Mouse (Mus musculus): ENCODE data around the gene Gm16381.
"Not testable (repeated sequence)": the region's sequence is repeated elsewhere in the genome, so short reads cannot be mapped to it uniquely, and the experiment has no call there.

DNA sequence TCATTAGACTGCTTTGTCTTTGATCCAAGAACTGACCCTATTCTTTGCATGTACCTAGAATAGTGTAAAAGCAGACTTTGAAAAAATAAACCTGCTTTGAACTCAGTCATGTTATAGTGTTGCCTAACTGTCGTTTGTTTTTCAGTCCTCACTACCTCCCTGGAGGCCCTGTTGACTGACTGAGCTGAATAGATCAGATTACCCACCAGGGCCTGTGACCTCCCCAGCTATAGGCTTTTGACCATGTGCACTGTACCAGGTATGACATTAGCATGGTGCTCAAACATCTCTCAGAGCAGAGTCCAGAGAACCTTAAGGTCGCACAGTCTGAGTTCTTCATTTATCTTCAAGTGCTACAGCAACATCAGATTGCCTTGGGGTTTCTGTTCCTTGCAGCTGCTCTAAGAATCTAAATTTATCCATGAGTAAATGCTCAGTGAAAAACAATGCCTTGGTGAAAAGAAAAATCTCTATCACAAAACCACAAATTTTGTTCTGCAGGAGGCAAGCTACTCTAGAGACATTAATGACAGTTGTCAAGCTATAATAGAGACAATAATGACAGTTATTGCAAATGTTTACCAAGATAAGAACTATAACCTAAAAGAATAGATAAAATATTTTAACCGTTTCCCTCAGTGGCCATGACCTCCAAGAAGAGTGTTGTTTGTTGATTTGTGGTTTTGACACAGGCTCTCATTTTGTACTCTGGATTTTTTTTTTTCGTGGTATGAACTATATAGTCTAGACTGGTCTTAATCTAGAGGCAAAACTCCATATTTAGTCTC lies 8.7 kb upstream of the Gm16381 start:
- not testable (repeated sequence) for TF ChIP-seq ELF1 (IDR thresholded peaks at IDR 0.05; ENCODE audit: low read depth, low read length); EP300 (IDR thresholded peaks at IDR 0.05; ENCODE audit: low read depth in 1 of 2, low read length in 2 of 2); HCFC1 (IDR thresholded peaks at IDR 0.05; ENCODE audit: low read depth, low read length); MYC (IDR thresholded peaks at IDR 0.05; ENCODE audit: low read depth, low read length); SMC3 (IDR thresholded peaks at IDR 0.05; ENCODE audit: low read depth, low read length); POLR2A (IDR thresholded peaks at IDR 0.05; ENCODE audit: control insufficient read depth in 1 of 2, insufficient read depth in 1 of 2, low read depth in 1 of 2, low read length in 2 of 2, poor library complexity in 1 of 2); SIN3A (IDR thresholded peaks at IDR 0.05; ENCODE audit: low read length); MEF2A (IDR thresholded peaks at IDR 0.05; ENCODE audit: extremely low read depth, insufficient replicate concordance, low read depth, low read length, poor library complexity, severe bottlenecking); CHD1 (IDR thresholded peaks at IDR 0.05; ENCODE audit: low read depth, low read length); TAL1 (IDR thresholded peaks at IDR 0.05; ENCODE audit: low read length); CTCF (IDR thresholded peaks at IDR 0.05 in 2 of 3, conservative IDR thresholded peaks at IDR 0.05 in 1 of 3; ENCODE audit: control insufficient read depth in 1 of 3, insufficient read depth in 1 of 3, low read depth in 2 of 3, low read length in 3 of 3, poor library complexity in 1 of 3, severe bottlenecking in 1 of 3)
